Mouse (Mus musculus) forebrain, embryonic 13.5 days (tissue): ENCODE data around the gene Isca2. TPM values are rescaled to one million over a fixed set of nuclear protein-coding genes. Genes with fewer than 3 reads are reported as not detected.

Experiments
- ATAC-seq: fragments of 200-750 bp; cut with Nextera tagmentation; 2 replicates; pipeline ENCODE4 v1.8.0; 2017
- H3K27ac ChIP-seq: fragments of 300-500 bp; sonication (generic); 2 replicates; pipeline ENCODE4 v1.5.1; 2015; ENCODE audit warnings: inconsistent platforms, mild to moderate bottlenecking, moderate library complexity
- H3K27me3 ChIP-seq: fragments of 300-500 bp; sonication (generic); 2 replicates; pipeline ENCODE4 v1.6.1; 2015; ENCODE audit warnings: mild to moderate bottlenecking, inconsistent platforms
- H3K36me3 ChIP-seq: fragments of 300-500 bp; sonication (generic); 2 replicates; pipeline ENCODE4 v1.6.1; 2015; ENCODE audit warnings: mild to moderate bottlenecking, inconsistent platforms; ENCODE audit not compliant: poor library complexity, severe bottlenecking
- H3K4me1 ChIP-seq: fragments of 300-500 bp; sonication (generic); 2 replicates; pipeline ENCODE4 v1.6.1; 2015; ENCODE audit warnings: inconsistent platforms
- H3K4me2 ChIP-seq: fragments of 300-500 bp; sonication (generic); 2 replicates; pipeline ENCODE4 v1.6.1; 2015; ENCODE audit warnings: inconsistent platforms, mild to moderate bottlenecking, moderate library complexity
- H3K4me3 ChIP-seq: fragments of 300-500 bp; sonication (generic); 2 replicates; pipeline ENCODE4 v1.5.1; 2015; ENCODE audit warnings: mild to moderate bottlenecking, inconsistent platforms
- H3K9ac ChIP-seq: fragments of 300-500 bp; sonication (generic); 2 replicates; pipeline ENCODE4 v1.6.1; 2015; ENCODE audit warnings: mild to moderate bottlenecking, inconsistent platforms
- H3K9me3 ChIP-seq: fragments of 300-500 bp; sonication (generic); replicated peaks from 2 replicates; pipeline ENCODE4 v1.6.1; 2016; ENCODE audit warnings: inconsistent platforms
- WGBS: fragments of 180-500 bp; shearing (Covaris S2); methylation state at CpG from one replicate; pipeline ENCODE4 v1.1.7; 2015; 5-methylcytosine and 5-hydroxymethylcytosine counted together
- polyA plus RNA-seq: library from polyadenylated mRNA; unstranded; fragments of >200 nt; fragmentation: Nextera tagmentation; extraction: Ambion mirVana; gene quantifications from 2 replicates; pipeline ENCODE4 v1.2.1, GENCODE M21; 2015

The Isca2 gene
- polyA plus RNA-seq, result 168 and 171 TPM in 2 replicates

- under 1% methylated on average over 50 of the region's 50 CpGs for whole genome bisulfite sequencing
Observed at GRCm38 (mm10) chr12:84772726-84773441, at the start of gene Isca2, which contains the start of gene Npc2. Gene Isca2 (plus strand): TSS chr12:84773251. Gene Npc2 (minus strand): TSS chr12:84773152.

GRCm38 (mm10) chr12:84726391-84726790 lies 46.7 kb upstream of the Isca2 start:
- Histone ChIP-seq H3K4me2 (no peak overlapping the region), H3K9me3 (no peaks in the 10 kb centered on the region), H3K4me1 (no peaks in the 10 kb centered on the region), H3K27me3 (no peaks in the 10 kb centered on the region), H3K4me3 (no peak overlapping the region), H3K36me3 (no peaks in the 10 kb centered on the region), H3K9ac (no peak overlapping the region), H3K27ac (no peak overlapping the region)
- ATAC-seq, result no peak
- 94% methylated on average over 4 of the region's 4 CpGs for WGBS

More at GRCm38 (mm10) chr12:84772726-84773441, at the start of gene Isca2, which contains the start of gene Npc2:
- Histone ChIP-seq H3K4me1 (peaks cover 36% of the 10 kb centered on the region), H3K9ac (peak within 1 kb of the TSS; percentile 80), H3K9me3 (no peaks in the 10 kb centered on the region), H3K27ac (peak within 1 kb of the TSS; percentile 92), H3K4me2 (peak within 1 kb of the TSS; percentile 81), H3K27me3 (no peaks in the 10 kb centered on the region), H3K36me3 (peaks cover 22% of the 10 kb centered on the region), H3K4me3 (peak within 1 kb of the TSS; percentile 67)
- ATAC-seq, result peak; percentile 99

DNA sequence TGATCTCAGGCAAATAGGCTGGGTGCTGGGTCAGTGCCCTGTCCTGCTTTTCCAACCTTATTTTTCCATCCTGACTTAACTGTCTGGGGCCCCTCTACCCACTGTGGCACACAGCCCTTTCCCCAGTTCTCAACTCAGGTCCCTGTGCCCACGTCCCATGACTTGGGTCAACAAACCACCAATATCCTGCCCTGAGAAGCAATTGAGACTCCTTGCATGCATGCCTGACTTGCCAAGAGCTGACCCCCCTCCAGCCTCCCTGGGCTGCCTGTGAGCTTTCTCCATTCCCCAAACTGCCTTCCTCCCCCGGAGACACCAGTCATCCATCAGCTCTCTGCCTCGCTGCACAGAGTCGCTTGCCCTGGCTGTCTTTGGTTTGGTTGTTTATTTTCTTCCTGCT lies 46.1 kb upstream of the Isca2 start:
- Histone ChIP-seq H3K27ac (no peak overlapping the region), H3K9me3 (no peaks in the 10 kb centered on the region), H3K9ac (no peak overlapping the region), H3K4me1 (no peaks in the 10 kb centered on the region), H3K27me3 (no peaks in the 10 kb centered on the region), H3K4me2 (no peak overlapping the region), H3K4me3 (no peak overlapping the region), H3K36me3 (no peaks in the 10 kb centered on the region)
- WGBS, result 77% methylated on average over 4 of the region's 4 CpGs
- ATAC-seq, result no peak

- ATAC-seq, result no peak
- H3K4me1 ChIP-seq, result no peaks in the 10 kb centered on the region
- no peak overlapping the region for H3K27ac ChIP-seq
- H3K9ac ChIP-seq, result no peak overlapping the region
- no peaks in the 10 kb centered on the region for H3K27me3 ChIP-seq
- 86% methylated on average over 5 of the region's 5 CpGs for WGBS
- no peak overlapping the region for H3K4me3 ChIP-seq
- H3K4me2 ChIP-seq, result no peak overlapping the region
- no peaks in the 10 kb centered on the region for H3K36me3 ChIP-seq
- no peaks in the 10 kb centered on the region for H3K9me3 ChIP-seq
Observed at GRCm38 (mm10) chr12:84727434-84727833, 45.6 kb upstream of the Isca2 start.

DNA sequence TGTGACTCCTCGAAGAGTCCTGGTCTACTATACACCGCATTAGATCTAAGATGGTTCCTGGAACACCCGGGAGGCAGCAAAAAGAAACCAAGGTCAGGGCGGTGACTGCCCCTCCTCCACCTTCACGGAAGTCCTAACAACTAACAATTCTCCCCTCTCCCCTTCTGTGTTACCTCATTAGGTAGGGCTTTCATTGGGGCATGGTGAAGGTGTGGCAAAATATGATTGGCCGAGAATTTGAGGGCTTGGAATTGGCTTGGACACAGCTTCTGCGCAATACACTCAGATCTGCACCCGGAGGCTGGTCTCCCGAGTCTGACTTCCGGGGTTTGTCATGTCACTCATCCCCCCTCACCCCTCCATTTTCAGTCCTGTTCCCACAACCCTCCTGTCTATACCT lies 44.6 kb upstream of the Isca2 start:
- ATAC-seq, result no peak
- Histone ChIP-seq H3K27ac (no peak overlapping the region), H3K4me2 (no peak overlapping the region), H3K36me3 (no peaks in the 10 kb centered on the region), H3K9ac (no peak overlapping the region), H3K4me3 (no peak overlapping the region), H3K27me3 (no peaks in the 10 kb centered on the region), H3K4me1 (no peaks in the 10 kb centered on the region), H3K9me3 (no peaks in the 10 kb centered on the region)
- 91% methylated on average over 10 of the region's 10 CpGs for WGBS

DNA sequence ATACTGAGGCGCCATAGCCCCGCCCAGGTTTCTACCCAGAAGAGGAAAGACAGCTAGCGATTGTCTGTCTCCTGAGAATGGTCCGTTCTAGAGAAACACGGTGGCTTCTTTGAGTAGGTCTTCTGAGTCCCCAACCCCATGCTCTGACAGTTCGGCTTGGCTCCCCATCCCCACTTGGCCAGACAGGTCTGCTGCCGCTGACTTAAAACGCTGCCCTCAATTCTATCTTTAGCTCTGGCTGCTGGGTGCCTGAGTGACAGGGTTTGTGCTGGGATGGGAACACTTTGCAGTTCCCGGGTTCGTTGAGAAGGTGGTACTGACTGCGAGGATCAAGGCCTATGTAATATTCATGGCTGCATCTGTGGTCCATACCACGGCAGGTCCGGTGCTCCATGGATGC lies 39.7 kb upstream of the Isca2 start:
- Histone ChIP-seq H3K36me3 (no peaks in the 10 kb centered on the region), H3K4me3 (no peak overlapping the region), H3K9ac (no peak overlapping the region), H3K9me3 (no peaks in the 10 kb centered on the region), H3K4me1 (no peaks in the 10 kb centered on the region), H3K27me3 (no peaks in the 10 kb centered on the region), H3K27ac (no peak overlapping the region), H3K4me2 (no peak overlapping the region)
- 83% methylated on average over 13 of the region's 13 CpGs for WGBS
- no peak for ATAC-seq

DNA sequence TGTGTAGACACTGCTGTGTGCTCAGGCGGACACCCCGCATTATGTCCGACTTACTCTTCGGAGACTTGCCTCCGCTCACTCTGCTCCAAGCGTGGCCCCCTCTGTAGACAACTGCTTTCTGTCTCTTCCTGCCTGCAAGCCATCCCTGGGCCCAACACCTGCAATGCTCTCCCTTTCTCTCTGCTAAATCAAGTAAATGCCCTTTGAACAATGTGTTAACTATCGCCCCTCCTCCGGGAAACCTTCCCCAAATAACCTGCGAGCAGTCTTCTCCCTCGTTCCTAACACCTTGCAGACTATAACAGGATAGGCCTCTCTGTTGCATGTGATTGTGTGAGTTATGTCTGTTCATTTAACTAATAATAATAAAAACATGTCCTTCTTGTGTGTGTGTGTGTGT lies 29.6 kb upstream of the Isca2 start:
- Histone ChIP-seq H3K4me3 (no peak overlapping the region), H3K27me3 (no peaks in the 10 kb centered on the region), H3K9ac (no peak overlapping the region), H3K4me2 (no peak overlapping the region), H3K4me1 (no peaks in the 10 kb centered on the region), H3K36me3 (no peaks in the 10 kb centered on the region), H3K27ac (no peak overlapping the region), H3K9me3 (no peaks in the 10 kb centered on the region)
- WGBS, result 86% methylated on average over 10 of the region's 10 CpGs
- ATAC-seq, result no peak

- ATAC-seq, result no peak
- Histone ChIP-seq H3K27me3 (no peaks in the 10 kb centered on the region), H3K4me2 (no peak overlapping the region), H3K27ac (no peak overlapping the region), H3K4me3 (no peak overlapping the region), H3K4me1 (no peaks in the 10 kb centered on the region), H3K9me3 (no peaks in the 10 kb centered on the region), H3K9ac (no peak overlapping the region), H3K36me3 (no peaks in the 10 kb centered on the region)
- 59% methylated on average over 4 of the region's 4 CpGs for WGBS
Observed at GRCm38 (mm10) chr12:84745700-84746099, 27.4 kb upstream of the Isca2 start.

DNA sequence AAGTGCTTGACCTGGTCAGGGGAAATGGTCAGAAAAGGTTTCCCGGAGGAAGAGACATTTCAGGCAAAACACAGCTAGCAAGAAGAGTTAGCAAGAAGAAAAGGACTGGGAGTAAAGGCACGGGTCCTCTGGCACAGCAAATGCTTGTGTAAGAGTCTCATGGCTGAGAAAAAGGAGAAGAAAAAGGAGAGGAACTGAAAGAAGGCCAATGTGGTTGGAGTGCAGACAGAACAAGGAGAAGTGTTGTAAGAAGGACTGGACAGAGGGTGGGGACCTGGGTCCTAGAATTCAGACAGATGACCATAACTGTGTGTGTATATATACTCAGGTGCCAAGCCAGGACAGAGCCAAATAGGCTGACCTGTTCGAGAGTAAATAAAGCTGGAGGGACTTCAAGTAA lies 24.9 kb upstream of the Isca2 start:
- Histone ChIP-seq H3K9ac (no peak overlapping the region), H3K4me1 (peaks cover 18% of the 10 kb centered on the region), H3K27ac (no peak overlapping the region), H3K4me3 (no peak overlapping the region), H3K27me3 (no peaks in the 10 kb centered on the region), H3K9me3 (no peaks in the 10 kb centered on the region), H3K4me2 (no peak overlapping the region), H3K36me3 (no peaks in the 10 kb centered on the region)
- ATAC-seq, result no peak
- WGBS, result 78% methylated on average over 3 of the region's 3 CpGs

DNA sequence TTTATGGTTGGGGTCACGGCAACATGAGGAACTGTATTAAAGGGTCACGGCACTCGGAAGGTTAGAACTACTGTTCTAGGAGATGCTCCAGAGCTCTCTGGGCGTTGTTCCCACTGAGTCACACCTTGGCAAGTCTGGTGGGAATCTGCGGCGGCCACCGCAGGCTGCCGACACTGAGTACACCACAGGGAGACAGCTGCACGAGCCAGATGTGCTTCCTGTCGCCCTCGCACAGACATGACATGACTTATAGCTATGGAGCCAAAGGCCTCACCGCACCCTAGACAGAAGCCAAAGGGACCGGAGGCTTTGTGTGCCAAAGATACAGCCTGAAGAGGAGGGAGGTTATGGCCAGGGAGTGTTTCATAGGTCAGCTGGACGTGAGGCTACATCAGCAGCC lies 22.4 kb upstream of the Isca2 start:
- H3K4me1 ChIP-seq, result peaks cover 32% of the 10 kb centered on the region
- no peak overlapping the region for H3K4me3 ChIP-seq
- 86% methylated on average over 14 of the region's 14 CpGs for WGBS
- H3K27me3 ChIP-seq, result no peaks in the 10 kb centered on the region
- H3K4me2 ChIP-seq, result no peak overlapping the region
- peaks cover 3% of the 10 kb centered on the region for H3K36me3 ChIP-seq
- ATAC-seq, result no peak
- H3K9ac ChIP-seq, result no peak overlapping the region
- no peaks in the 10 kb centered on the region for H3K9me3 ChIP-seq
- no peak overlapping the region for H3K27ac ChIP-seq

- H3K9ac ChIP-seq, result no peak overlapping the region
- peak; percentile 75 for ATAC-seq
- 32% methylated on average over 14 of the region's 14 CpGs for WGBS
- H3K4me1 ChIP-seq, result peaks cover 32% of the 10 kb centered on the region
- H3K27me3 ChIP-seq, result no peaks in the 10 kb centered on the region
- H3K4me3 ChIP-seq, result no peak overlapping the region
- H3K9me3 ChIP-seq, result no peaks in the 10 kb centered on the region
- H3K4me2 ChIP-seq, result peak overlapping the region; percentile 28; the same call in 1 of the 2 replicates
- H3K36me3 ChIP-seq, result peaks cover 19% of the 10 kb centered on the region
- peak overlapping the region; percentile 67 for H3K27ac ChIP-seq
Observed at GRCm38 (mm10) chr12:84752131-84752977, 20.7 kb upstream of the Isca2 start.

GRCm38 (mm10) chr12:84755008-84755695 lies 17.9 kb upstream of the Isca2 start:
- peaks cover 47% of the 10 kb centered on the region for H3K36me3 ChIP-seq
- H3K9ac ChIP-seq, result no peak overlapping the region
- H3K27me3 ChIP-seq, result no peaks in the 10 kb centered on the region
- peak overlapping the region; percentile 36; the same call in 1 of the 2 replicates for H3K27ac ChIP-seq
- ATAC-seq, result peak; percentile 48
- H3K4me2 ChIP-seq, result no peak overlapping the region
- peaks cover 32% of the 10 kb centered on the region for H3K4me1 ChIP-seq
- H3K9me3 ChIP-seq, result no peaks in the 10 kb centered on the region
- H3K4me3 ChIP-seq, result no peak overlapping the region
- 17% methylated on average over 16 of the region's 16 CpGs for WGBS
